Mouse (Mus musculus): ENCODE data around the gene Ptk6.

DNA sequence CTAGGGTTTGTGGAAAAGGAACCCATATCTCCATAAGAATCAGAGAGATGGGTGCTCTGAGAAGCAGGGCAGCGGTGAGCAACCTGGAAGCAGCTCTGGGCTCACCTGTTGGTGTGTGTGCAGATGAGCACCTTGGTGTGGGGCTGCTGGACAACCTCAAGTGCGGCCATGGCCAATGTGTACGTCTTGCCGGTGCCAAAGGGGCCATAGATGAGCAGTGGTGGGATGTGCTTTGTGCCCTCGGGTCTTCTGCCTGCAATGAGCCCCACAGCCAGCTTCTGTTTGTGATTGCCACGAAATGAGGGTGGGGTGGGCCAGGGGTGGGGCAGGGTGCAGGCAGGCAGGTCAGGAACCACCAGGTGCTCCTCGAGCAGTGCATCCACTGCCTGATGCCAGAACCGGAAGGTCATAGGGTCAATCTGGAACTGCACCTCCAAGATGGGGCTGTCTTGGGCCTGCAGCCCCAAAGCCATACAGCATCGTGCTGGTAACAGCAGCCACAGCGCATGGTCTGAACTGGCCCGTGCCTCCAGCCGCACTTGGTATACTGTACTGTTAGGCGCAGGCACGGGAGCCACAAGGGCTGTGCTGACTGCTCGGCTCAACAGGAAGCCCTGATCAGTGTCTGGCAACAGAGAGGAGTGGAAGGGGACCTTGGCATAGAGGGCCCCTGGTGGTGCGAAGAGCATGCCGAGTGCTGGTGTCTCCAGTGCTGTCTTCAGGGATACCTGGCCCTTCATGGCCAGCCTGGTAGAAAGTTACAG lies 34.8 kb upstream of the Ptk6 start:
- TF ChIP-seq CTCF (IDR thresholded peaks at IDR 0.05; ENCODE audit: extremely low read depth, insufficient read depth, insufficient read length, insufficient replicate concordance) = no peak
- no peak for TF ChIP-seq POLR2A (IDR thresholded peaks at IDR 0.05; ENCODE audit: low read depth, low read length)

Data from spleen, adult 2 months (tissue).